Mouse (Mus musculus): ENCODE measurements around the gene Ogt.

GRCm38 (mm10) chrX:101639741-101640166 is at the start of gene Ogt:
- TF ChIP-seq CTCF (IDR thresholded peaks at IDR 0.05; ENCODE audit: low read depth) (no peak), EP300 (IDR thresholded peaks at IDR 0.05; ENCODE audit: low read depth) (peak; percentile 32; the same call in 1 of the 2 replicates)
